In the genomic region with DNA sequence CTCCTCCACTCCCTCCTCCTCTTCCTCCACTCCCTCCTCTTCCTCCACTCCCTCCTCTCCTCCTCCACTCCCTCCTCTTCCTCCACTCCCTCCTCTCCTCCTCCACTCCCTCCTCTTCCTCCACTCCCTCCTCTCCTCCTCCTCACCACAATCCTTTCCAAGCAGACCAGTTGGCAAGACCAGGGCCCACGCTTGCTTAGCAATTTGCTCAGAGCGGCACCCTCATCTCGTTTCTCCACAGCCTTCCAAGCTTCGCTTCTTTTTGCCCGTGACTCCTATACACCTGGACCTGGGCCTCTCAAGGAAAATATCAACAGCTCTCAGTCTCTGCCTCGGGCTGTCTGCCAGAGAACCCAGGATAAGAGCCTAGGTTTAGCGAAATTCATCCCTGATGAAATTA, we compare ENCODE assay signal across 24 mouse cellular contexts.
DNase-seq lines count a peak whose midpoint lies in the region; ATAC-seq and TF ChIP-seq lines count a peak whose summit lies in the region.
"Had no signal": no experiment of that assay in that cellular context is flagged by ENCODE, and none has a peak within 500 bp of the region (broad histone marks: within the 10 kb centered on the region; RNA-seq: fewer than 3 reads in every experiment).

No protein-coding gene starts in this region.

- TF ChIP-seq CTCF in left cerebral cortex, adult 2 months (IDR thresholded peaks at IDR 0.05), result no peak

- no peak overlapping the region for H3K4me2 ChIP-seq in heart, embryonic 15.5 days
- H3K4me2 ChIP-seq in forebrain, embryonic 14.5 days (ENCODE audit: low read length), result no peak overlapping the region
- H3K4me2 ChIP-seq: heart, embryonic 12.5 days; limb, embryonic 13.5 days; liver, embryonic 11.5 days had no signal

- intact Hi-C loops in heart, postnatal 36 days (cut with DNase I), result no loop called here
- intact Hi-C loops in left cerebral cortex, adult 2 months (cut with DNase I), result loop anchor here (2.0 kb wide), 1 partner anchor 15 kb away; no protein-coding TSS in a partner anchor
- intact Hi-C loops in left cerebral cortex, postnatal 14 days (cut with DNase I), result no loop called here

- H3K9me3 ChIP-seq in heart, embryonic 15.5 days (replicated peaks), result no peaks in the 10 kb centered on the region
- no peaks in the 10 kb centered on the region for H3K9me3 ChIP-seq in forebrain, embryonic 14.5 days (replicated peaks; ENCODE audit: control insufficient read depth, low read length)
- H3K9me3 ChIP-seq: heart, embryonic 12.5 days; kidney, embryonic 15.5 days; limb, embryonic 13.5 days had no signal

- peaks cover 38% of the 10 kb centered on the region for H3K4me1 ChIP-seq in heart, embryonic 15.5 days (replicated peaks)
- peaks cover 41% of the 10 kb centered on the region for H3K4me1 ChIP-seq in forebrain, embryonic 14.5 days (ENCODE audit: control insufficient read depth, insufficient read depth, low read length)

- H3K27ac ChIP-seq in heart, embryonic 15.5 days, result peak overlapping the region; percentile 56; the same call in 1 of the 2 replicates
- peak overlapping the region; percentile 85; the same call in 1 of the 2 replicates for H3K27ac ChIP-seq in left cerebral cortex, adult 2 months
- H3K27ac ChIP-seq in forebrain, embryonic 14.5 days (ENCODE audit: low read depth, low read length), result no peak overlapping the region
- H3K27ac ChIP-seq: gastrocnemius, adult 2 months; limb, embryonic 13.5 days had no signal

- H3K9ac ChIP-seq in heart, embryonic 15.5 days, result no peak overlapping the region
- no peak overlapping the region for H3K9ac ChIP-seq in forebrain, embryonic 14.5 days (ENCODE audit: low read length)
- H3K9ac ChIP-seq: forebrain, postnatal 0 days; heart, embryonic 12.5 days; kidney, embryonic 15.5 days; limb, embryonic 13.5 days had no signal

- H3K36me3 ChIP-seq in heart, embryonic 15.5 days, result no peaks in the 10 kb centered on the region
- H3K36me3 ChIP-seq in forebrain, embryonic 14.5 days (ENCODE audit: control insufficient read depth, insufficient read depth, low read length), result no peaks in the 10 kb centered on the region
- H3K36me3 ChIP-seq: heart, embryonic 12.5 days; kidney, embryonic 15.5 days; limb, embryonic 13.5 days had no signal

- H3K4me3 ChIP-seq in heart, embryonic 15.5 days, result no peak overlapping the region
- no peak overlapping the region for H3K4me3 ChIP-seq in left cerebral cortex, adult 2 months
- H3K4me3 ChIP-seq in forebrain, embryonic 14.5 days (ENCODE audit: low read depth, low read length), result no peak overlapping the region
- H3K4me3 ChIP-seq: erythroblast, embryonic 14.5 days; gastrocnemius, adult 2 months; heart, embryonic 12.5 days; kidney, embryonic 15.5 days; limb, embryonic 13.5 days had no signal

- no peak for ATAC-seq in heart, embryonic 15.5 days (replicated peaks; ENCODE audit: insufficient number of reproducible peaks, insufficient read depth, low FRiP score, low read depth)
- no peak for ATAC-seq in forebrain, embryonic 14.5 days
- ATAC-seq: CD4-positive, CD25-positive, alpha-beta regulatory T cell, adult 4 months; forebrain, postnatal 0 days; hindbrain, embryonic 16.5 days had no signal

- H3K27me3 ChIP-seq in heart, embryonic 15.5 days, result no peaks in the 10 kb centered on the region
- no peaks in the 10 kb centered on the region for H3K27me3 ChIP-seq in forebrain, embryonic 14.5 days (replicated peaks; ENCODE audit: control insufficient read depth, insufficient read depth, low read length)
- H3K27me3 ChIP-seq: heart, embryonic 12.5 days; kidney, embryonic 15.5 days; limb, embryonic 13.5 days had no signal

- WGBS in heart, embryonic 15.5 days, result 66% methylated on average over 7 of the region's 7 CpGs
- WGBS in forebrain, embryonic 14.5 days, result 70% methylated on average over 7 of the region's 7 CpGs

- no peak for DNase-seq in heart, postnatal 36 days
- peak in 1 of 2 experiments; percentile 59 for DNase-seq in left cerebral cortex, adult 2 months (ENCODE audit: extremely low spot score in 1 of 2, low spot score in 2 of 2)
- no peak for DNase-seq in left cerebral cortex, postnatal 14 days (ENCODE audit: low spot score in 2 of 2)
- peak; percentile 66 for DNase-seq in right cerebral cortex, adult 18-20 months
- no peak for DNase-seq in right cerebral cortex, postnatal 4 days
- no peak for DNase-seq in forebrain, embryonic 14.5 days (ENCODE audit: low spot score)
- DNase-seq: cerebellum, adult 11-12 months; forebrain, postnatal 0 days; gastrocnemius, adult 2 months; gastrocnemius, postnatal 36 days; heart, adult 18-20 months; heart, postnatal 10 days; kidney, adult 18-20 months; midbrain, embryonic 14.5 days; spleen, adult 18-20 months; thymus, postnatal 14 days had no signal
